Mouse (Mus musculus) heart, adult 2 months (tissue): ENCODE measurements around the gene Nos3.

ENCODE experiments used
- CTCF ChIP-seq: fragments of 200-600 bp; IDR thresholded peaks from 2 replicates; pipeline ENCODE4 v1.8.1; 2022; ENCODE audit warnings: antibody characterized with exemption, mild to moderate bottlenecking, moderate library complexity
- EP300 ChIP-seq: fragments of 200-500 bp; IDR thresholded peaks from 2 replicates; pipeline ENCODE4 v1.6.1; 2011; ENCODE audit warnings: low read depth, low read length, control low read depth; ENCODE audit not compliant: insufficient read depth

- TF ChIP-seq CTCF = no peak
- no peak for TF ChIP-seq EP300
Measured at GRCm38 (mm10) chr5:24401969-24402368, 37.4 kb downstream of the Nos3 start.
